Mouse (Mus musculus) left cerebral cortex, postnatal 36 days (tissue): Measurements from ENCODE around the gene Mamdc2. TPM values are rescaled to one million over a fixed set of nuclear protein-coding genes. Genes with fewer than 3 reads are reported as not detected.

Source experiments
- DNase-seq, 2 experiments: peaks; one replicate each; pipeline ENCODE4 v3.0.0; 2021 to 2022; ENCODE audit warnings: low spot score in 2 of 2, mixed read lengths in 1 of 2
- intact Hi-C: fragments of 180-260 bp; cut with DNase I; formaldehyde crosslinking; loops from one replicate; pipeline ENCODE4 v1.15.1; 2025
- total RNA-seq, 2 experiments: library from RNA; stranded (reverse); gene quantifications; 2 replicates each; pipeline ENCODE4 v1.2.3; 2021

Gene Mamdc2
- total RNA-seq, 2 experiments from 2014 or later = 0.93 to 0.99 TPM

DNA sequence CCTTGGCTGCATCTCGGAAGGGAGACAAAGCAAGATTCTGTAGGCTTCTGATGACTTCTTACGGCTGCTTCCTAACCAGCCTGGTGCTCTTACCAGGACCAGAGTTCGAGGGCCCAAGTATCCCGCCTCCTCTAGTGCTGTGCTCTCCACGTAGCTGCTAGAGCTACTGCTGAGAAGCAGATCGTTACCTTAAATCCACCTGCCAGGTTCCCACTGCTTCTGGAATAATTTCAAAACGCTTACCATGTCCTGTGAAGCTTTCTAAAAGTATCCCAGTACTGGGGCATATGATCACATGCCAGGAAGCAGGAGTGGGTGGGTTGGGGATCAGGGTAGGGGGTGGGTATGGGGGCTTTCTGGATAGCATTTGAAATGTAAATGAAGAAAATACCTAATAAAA is 141.6 kb downstream of the Mamdc2 start:
- no peak for DNase-seq
- intact Hi-C loops = no loop called here

DNA sequence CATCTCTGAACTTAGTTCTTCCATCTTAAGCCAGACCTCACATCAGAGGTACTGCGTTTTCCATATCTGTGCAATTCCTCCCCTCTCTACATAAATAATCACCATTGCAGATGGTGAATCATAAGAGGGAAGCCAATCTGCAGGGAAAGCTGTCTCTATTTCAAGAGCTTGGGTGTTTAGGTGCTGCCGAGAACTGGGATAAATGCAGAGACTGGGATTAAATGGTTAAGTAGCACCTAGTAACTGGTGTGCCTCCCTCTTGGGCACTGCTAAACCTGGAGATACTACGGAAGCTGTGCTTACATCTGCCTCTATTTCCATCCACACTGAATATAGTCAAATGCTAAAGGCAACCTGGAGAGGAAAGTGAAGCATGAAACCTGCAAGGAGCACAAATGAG is 148.3 kb downstream of the Mamdc2 start:
- intact Hi-C loops = loop anchor here (5.0 kb wide), 2 partner anchors 222 to 662 kb away; no protein-coding TSS in a partner anchor
- DNase-seq = peak; percentile 41 to 42

DNA sequence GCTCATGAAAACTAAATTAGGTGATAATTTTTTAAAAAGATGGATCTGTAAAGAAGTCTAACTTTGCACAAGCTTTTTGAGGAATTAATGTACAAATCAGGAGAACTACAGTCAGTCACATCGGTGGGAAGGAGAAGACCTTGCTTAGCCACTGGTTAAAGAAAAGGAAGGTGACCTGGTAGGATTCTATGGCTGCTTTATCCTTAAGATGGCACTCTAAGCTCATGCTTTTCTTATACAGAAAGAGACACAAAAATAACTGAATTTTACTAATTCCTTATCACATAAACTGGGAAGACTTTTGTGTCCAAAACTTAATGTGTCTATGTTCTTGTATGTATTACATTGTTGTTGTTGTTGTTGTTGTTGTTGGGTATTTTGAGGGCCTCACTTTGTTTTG is 149.3 kb downstream of the Mamdc2 start:
- DNase-seq = no peak
- intact Hi-C loops = loop anchor here (5.0 kb wide), 2 partner anchors 223 to 663 kb away; no protein-coding TSS in a partner anchor

DNA sequence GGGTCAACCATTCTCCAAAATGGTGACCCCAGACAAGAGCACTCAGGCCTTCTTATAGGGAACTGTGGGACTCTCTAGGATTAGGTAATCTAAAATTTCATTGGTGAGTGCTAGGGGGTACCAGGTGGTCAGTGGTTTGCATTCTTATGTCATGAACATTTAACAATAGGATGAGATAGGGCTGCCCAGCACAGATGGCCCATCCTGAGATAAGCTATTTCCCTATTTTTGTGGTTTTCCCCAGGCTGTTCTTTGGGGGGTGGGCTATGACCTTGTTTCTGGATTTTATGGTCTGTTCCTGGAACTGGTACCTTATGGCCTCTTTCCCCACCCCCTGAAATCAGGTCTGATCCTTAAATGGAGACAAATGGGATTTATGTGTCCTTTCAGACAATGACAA is 151.1 kb downstream of the Mamdc2 start:
- intact Hi-C loops = loop anchor here (5.0 kb wide), 2 partner anchors 225 to 665 kb away; no protein-coding TSS in a partner anchor
- no peak for DNase-seq

DNA sequence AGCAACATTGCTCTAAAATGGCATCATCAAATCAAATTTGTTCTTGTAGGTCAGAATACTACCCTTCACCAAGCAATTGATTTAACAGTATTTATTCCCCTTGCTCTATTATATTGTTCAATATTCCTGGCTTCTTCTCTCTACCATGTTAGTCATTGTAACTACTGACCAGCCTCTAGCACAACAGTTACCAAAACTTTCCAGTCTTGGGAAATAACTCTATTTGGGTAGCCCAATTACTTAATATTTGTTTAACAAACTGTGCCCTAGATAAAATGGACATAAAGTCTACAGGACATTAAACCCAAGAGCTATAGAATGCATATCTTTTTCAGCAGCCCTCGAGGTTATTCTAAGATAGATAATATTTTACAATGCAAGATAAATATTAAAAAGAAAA is 159.0 kb downstream of the Mamdc2 start:
- no peak for DNase-seq
- intact Hi-C loops = no loop called here

DNA sequence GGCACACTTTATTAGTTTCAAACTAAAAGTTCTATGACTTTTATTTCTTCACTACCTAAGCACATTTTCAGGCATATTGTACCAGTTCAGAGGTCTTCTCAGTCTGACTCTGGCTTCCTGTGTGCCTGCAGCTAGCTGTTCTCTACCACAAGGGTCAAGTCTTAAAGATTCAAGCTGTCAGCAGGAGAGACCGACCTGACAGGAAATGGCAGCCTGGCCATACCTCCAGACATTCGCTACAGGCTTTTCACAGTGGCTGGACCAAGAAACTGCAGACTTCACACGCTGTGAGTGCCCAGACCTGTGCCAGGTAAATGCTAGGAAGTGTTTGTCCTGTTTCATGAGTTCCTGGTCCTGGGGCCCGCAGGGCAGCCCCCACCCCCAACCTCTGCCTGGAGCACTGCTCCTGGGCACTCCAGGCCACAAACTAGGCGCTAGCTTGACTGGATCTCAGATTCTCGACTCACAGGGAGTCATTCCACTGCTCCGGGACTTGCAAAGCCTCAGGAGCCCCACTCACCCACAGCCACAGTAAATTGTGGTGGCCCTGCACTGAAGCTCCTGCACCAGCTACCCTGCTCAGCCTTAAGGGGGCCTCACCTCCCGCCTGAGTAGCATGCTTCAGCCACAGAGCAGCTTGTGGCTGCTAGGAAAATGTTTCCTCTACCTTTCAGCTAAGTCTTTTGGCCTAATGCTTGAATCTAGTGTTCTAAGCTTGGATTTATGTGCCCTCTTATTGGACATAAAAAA is 166.2 kb downstream of the Mamdc2 start:
- DNase-seq = no peak
- intact Hi-C loops = no loop called here

DNA sequence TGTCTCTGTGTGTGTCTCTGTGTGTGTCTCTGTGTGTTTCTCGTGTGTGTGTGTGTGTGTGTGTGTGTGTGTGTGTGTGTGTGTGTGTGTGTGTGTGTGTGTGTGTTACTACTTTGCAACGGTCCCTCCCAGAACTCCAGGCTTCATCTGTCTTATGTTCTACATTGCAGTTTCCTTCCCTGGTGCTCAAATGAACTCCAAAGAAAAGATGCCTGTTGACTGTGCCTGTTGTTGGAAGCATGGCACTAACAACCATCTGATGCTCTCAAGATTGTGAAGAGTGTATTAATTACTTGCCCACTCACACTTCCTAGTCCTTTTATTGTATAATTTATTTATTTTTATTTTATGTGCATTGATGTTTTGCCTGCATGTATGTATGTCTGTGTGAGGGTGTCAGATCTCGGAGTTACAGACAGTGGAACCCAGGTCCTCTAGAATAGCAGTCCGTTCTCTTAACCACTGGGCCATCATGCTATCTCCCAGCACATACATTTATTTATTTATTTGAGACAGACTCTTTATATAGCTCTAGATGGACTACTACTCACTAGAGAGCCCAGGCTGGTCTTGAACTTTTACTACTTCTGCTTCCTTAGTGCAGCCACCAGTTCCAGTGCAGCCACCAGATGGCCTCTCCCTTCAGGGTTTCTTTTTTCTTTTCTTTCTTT is 174.1 kb downstream of the Mamdc2 start:
- no peak for DNase-seq
- intact Hi-C loops = no loop called here

DNA sequence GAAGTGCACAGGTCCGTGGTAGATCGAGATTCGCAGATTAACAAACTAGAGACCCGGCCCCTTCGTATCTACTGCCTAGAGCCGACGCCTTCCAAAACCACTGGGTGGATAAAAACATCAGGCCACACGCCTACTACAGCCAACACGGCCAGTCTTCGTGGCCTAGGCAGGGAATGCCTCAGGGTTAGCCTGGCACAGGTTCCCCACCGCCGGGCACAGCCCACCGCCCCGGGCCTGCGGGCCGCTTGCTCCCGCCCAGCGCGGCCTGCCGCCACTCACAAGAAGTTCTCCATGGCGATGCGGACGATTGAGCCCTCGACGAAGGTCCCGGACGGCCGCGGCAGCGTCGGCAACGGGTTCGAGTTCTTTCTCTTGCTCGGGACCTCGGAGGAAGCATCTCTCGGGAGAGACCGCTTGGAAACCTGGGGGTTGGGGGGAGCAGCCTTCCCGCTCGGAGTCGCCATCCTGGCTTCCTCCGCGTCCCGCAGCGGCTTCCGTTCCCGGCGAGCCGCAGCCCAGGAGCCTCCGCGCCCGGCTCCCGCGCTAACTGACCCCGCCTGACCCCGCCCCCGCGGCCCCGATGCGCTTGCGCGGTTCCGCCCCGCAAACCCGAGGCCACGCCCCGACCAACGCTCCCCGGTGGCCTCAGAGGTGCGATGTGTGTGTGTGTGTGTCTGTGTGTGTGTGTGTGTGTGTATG is 174.7 kb downstream of the Mamdc2 start, which contains the start of gene Smc5:
TSS of gene Smc5 (minus strand) at position 543 of the 699 bp plus-strand sequence.
- intact Hi-C loops = no loop called here
- DNase-seq = peak; percentile 87 to 90

DNA sequence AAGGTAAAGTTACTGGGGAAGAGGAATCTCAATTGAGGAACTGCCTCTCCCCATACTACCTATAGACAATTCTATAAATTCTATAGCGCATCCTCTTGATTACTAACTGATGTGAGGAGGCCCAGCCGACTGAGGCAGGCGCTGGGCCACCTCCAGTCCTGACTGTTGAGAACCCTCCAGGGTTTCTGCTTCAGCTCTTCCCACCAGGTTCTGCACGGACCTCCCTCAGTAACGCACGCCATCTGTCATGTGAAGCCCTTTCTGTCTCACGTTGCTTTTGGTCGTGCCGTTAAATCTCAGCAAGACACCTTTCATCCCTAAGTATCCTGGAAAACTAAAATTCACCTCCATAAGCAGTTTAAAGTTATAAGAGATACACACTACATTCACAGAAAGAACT is 191.5 kb downstream of the Mamdc2 start:
- intact Hi-C loops = no loop called here
- no peak for DNase-seq

Other genes with a start within 250 kb of the Mamdc2 start
- gene Smc5, start 174.5 kb downstream of the Mamdc2 start, total RNA-seq = 10 to 100 TPM; 23.0 to 45.1 TPM
- 1 to 10 TPM; 1.1 to 2.5 TPM for gene 1700028P14Rik, start 204.4 kb upstream of the Mamdc2 start, total RNA-seq
- 10 to 100 TPM; 32.6 to 40.2 TPM for gene Ptar1, start 239.0 kb upstream of the Mamdc2 start, total RNA-seq